10 mouse cellular contexts compared by ENCODE assay signal in the genomic region with DNA sequence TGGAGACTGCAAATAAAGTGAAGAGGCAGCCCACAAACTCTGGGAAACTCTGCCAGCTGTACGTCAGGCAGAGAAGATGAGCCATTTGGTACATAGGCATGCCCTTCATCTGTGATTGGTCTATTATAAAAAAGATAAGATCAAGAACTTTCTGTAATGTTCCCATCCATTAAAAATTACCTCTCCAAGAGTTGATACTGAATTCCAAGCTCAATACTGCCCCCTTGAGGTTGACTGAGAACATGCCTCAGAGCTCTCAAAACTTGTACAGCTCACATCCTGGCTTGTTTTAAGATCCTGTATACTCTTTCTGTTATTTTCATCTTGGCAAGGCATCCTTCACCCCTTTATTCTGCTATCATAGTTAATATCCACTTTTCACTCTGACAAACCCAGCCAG. TPM values are rescaled to one million over a fixed set of nuclear protein-coding genes. Genes with fewer than 3 reads are reported as not detected.
DNase-seq lines count a peak whose midpoint lies in the region; ATAC-seq and TF ChIP-seq lines count a peak whose summit lies in the region.
"Had no signal": no experiment of that assay in that cellular context is flagged by ENCODE, and none has a peak within 500 bp of the region (broad histone marks: within the 10 kb centered on the region; RNA-seq: fewer than 3 reads in every experiment).

No protein-coding gene starts in this region.

- 68% methylated on average over 1 of the region's 1 CpGs for WGBS in embryonic facial prominence, embryonic 10.5 days

- no peaks in the 10 kb centered on the region for H3K4me1 ChIP-seq in E14TG2a.4 (replicated peaks; ENCODE audit: low read depth, low read length)
- no peaks in the 10 kb centered on the region for H3K4me1 ChIP-seq in embryonic facial prominence, embryonic 10.5 days

- H3K36me3 ChIP-seq in E14TG2a.4 (ENCODE audit: insufficient read depth, low read length): no peaks in the 10 kb centered on the region
- no peaks in the 10 kb centered on the region for H3K36me3 ChIP-seq in embryonic facial prominence, embryonic 10.5 days (replicated peaks)
- H3K36me3 ChIP-seq: heart, embryonic 13.5 days had no signal

- no peaks in the 10 kb centered on the region for H3K27me3 ChIP-seq in E14TG2a.4 (ENCODE audit: insufficient read depth, low read length)
- H3K27me3 ChIP-seq in embryonic facial prominence, embryonic 10.5 days (replicated peaks; ENCODE audit: low read depth, poor library complexity, severe bottlenecking): no peaks in the 10 kb centered on the region
- H3K27me3 ChIP-seq: heart, embryonic 13.5 days had no signal

- H3K27ac ChIP-seq in embryonic facial prominence, embryonic 10.5 days (replicated peaks): no peak overlapping the region
- H3K27ac ChIP-seq: heart, embryonic 13.5 days had no signal

- DNase-seq in adrenal gland, postnatal 10 days: peak; percentile 21
- DNase-seq in adrenal gland, adult 8-10 months: no peak
- DNase-seq in layer of hippocampus, adult 11-12 months (ENCODE audit: low spot score): peak; percentile 10
- no peak for DNase-seq in layer of hippocampus, adult 9-11 months
- DNase-seq in embryonic facial prominence, embryonic 10.5 days (ENCODE audit: low spot score): peak; percentile 18
- no peak for DNase-seq in urinary bladder, postnatal 10 days (ENCODE audit: low spot score)

- no peak overlapping the region for H3K4me3 ChIP-seq in E14TG2a.4 (replicated peaks; ENCODE audit: low read length)
- no peak overlapping the region for H3K4me3 ChIP-seq in embryonic facial prominence, embryonic 10.5 days
- H3K4me3 ChIP-seq: heart, embryonic 13.5 days; myocyte had no signal

- peaks cover 7% of the 10 kb centered on the region for H3K9me3 ChIP-seq in E14TG2a.4 (ENCODE audit: low read length)
- H3K9me3 ChIP-seq in embryonic facial prominence, embryonic 10.5 days: no peaks in the 10 kb centered on the region

- peak; percentile 82 for ATAC-seq in megakaryocyte, adult 5-6 weeks (ENCODE audit: poor library complexity, severe bottlenecking)

- TF ChIP-seq CTCF in E14TG2a.4 (conservative IDR thresholded peaks at IDR 0.05; ENCODE audit: low read length): peak; percentile 32

RNA-seq across cellular contexts. Expression of gene Hbb-bt, which starts 6.9 kb away (rescaled TPM):
- 100 to 1,000 TPM; 489 to 710 TPM for total RNA-seq in adrenal gland, postnatal 10 days (2021)
- 100 to 1,000 TPM in 1 of 4 experiments, 10 to 100 TPM in 3; 78.2 to 176 (median 90.4) TPM for total RNA-seq in adrenal gland, adult 8-10 months (2022)
- 142 and 287 TPM in 2 replicates for polyA plus RNA-seq in embryonic facial prominence, embryonic 10.5 days (2016; fragmentation: Nextera tagmentation; extraction: Ambion mirVana)
- 43.0 and 130 TPM in 2 replicates for total RNA-seq in megakaryocyte, adult 5-6 weeks (2015)
- 14.3 and 23.0 TPM in 2 replicates for total RNA-seq in megakaryocyte, adult 5-6 weeks (2017)
- polyA plus RNA-seq: myocyte had no signal

RNA-seq across cellular contexts. Expression of gene Olfr67, which starts 15.2 kb away (rescaled TPM):
- total RNA-seq in adrenal gland, postnatal 10 days (2021): not detected
- total RNA-seq in adrenal gland, adult 8-10 months (2022): not detected
- polyA plus RNA-seq in embryonic facial prominence, embryonic 10.5 days (2016; fragmentation: Nextera tagmentation; extraction: Ambion mirVana): not detected in 2 replicates
- not detected in 2 replicates for total RNA-seq in megakaryocyte, adult 5-6 weeks (2015)
- total RNA-seq in megakaryocyte, adult 5-6 weeks (2017): not detected in 2 replicates
- polyA plus RNA-seq: heart, embryonic 13.5 days; myocyte had no signal

RNA-seq across cellular contexts. Expression of gene Hbb-bs, which starts 21.0 kb away (rescaled TPM):
- 1,000 to 10,000 TPM; 3,542 to 4,429 TPM for total RNA-seq in adrenal gland, postnatal 10 days (2021)
- 1,000 to 10,000 TPM in 1 of 4 experiments, 100 to 1,000 TPM in 3; 738 to 2,114 (median 834) TPM for total RNA-seq in adrenal gland, adult 8-10 months (2022)
- polyA plus RNA-seq in embryonic facial prominence, embryonic 10.5 days (2016; fragmentation: Nextera tagmentation; extraction: Ambion mirVana): 53.2 and 94.1 TPM in 2 replicates
- 106 and 274 TPM in 2 replicates for total RNA-seq in megakaryocyte, adult 5-6 weeks (2015)
- total RNA-seq in megakaryocyte, adult 5-6 weeks (2017): 71.1 and 121 TPM in 2 replicates
- polyA plus RNA-seq: myocyte had no signal

RNA-seq across cellular contexts. Expression of gene Olfr68, which starts 27.4 kb away (rescaled TPM):
- total RNA-seq in adrenal gland, postnatal 10 days (2021): not detected
- not detected for total RNA-seq in adrenal gland, adult 8-10 months (2022)
- not detected in 2 replicates for polyA plus RNA-seq in embryonic facial prominence, embryonic 10.5 days (2016; fragmentation: Nextera tagmentation; extraction: Ambion mirVana)
- not detected in 2 replicates for total RNA-seq in megakaryocyte, adult 5-6 weeks (2015)
- total RNA-seq in megakaryocyte, adult 5-6 weeks (2017): not detected in 2 replicates
- polyA plus RNA-seq: heart, embryonic 13.5 days; myocyte had no signal

RNA-seq across cellular contexts. Expression of gene Hbb-bh2, which starts 33.5 kb away (rescaled TPM):
- not detected for total RNA-seq in adrenal gland, postnatal 10 days (2021)
- total RNA-seq in adrenal gland, adult 8-10 months (2022): not detected
- polyA plus RNA-seq in embryonic facial prominence, embryonic 10.5 days (2016; fragmentation: Nextera tagmentation; extraction: Ambion mirVana): 0.29 TPM in 1 of 2 replicates, not detected in the other
- not detected in 2 replicates for total RNA-seq in megakaryocyte, adult 5-6 weeks (2015)
- not detected in 2 replicates for total RNA-seq in megakaryocyte, adult 5-6 weeks (2017)
- polyA plus RNA-seq: heart, embryonic 13.5 days; myocyte had no signal

Comparison
In these comparisons a context has a peak if more than half of its experiments do, and no peak if none do; other contexts are left out.
1. DNase-seq: peak in adrenal gland, postnatal 10 days (single experiment), layer of hippocampus, adult 11-12 months (single experiment) and embryonic facial prominence, embryonic 10.5 days (single experiment); none in adrenal gland, adult 8-10 months (single experiment), layer of hippocampus, adult 9-11 months (single experiment) and urinary bladder, postnatal 10 days (single experiment).